Mouse (Mus musculus) right cerebral cortex, postnatal 10 days (tissue): ENCODE results near the gene Zfp617.
"Not testable (repeated sequence)": the region's sequence is repeated elsewhere in the genome, so short reads cannot be mapped to it uniquely, and the experiment has no call there.

Source experiments
- DNase-seq, 2 experiments: peaks; one replicate each; pipeline ENCODE4 v3.0.0; 2021; ENCODE audit warnings: low spot score in 2 of 2

The Zfp617 gene

DNA sequence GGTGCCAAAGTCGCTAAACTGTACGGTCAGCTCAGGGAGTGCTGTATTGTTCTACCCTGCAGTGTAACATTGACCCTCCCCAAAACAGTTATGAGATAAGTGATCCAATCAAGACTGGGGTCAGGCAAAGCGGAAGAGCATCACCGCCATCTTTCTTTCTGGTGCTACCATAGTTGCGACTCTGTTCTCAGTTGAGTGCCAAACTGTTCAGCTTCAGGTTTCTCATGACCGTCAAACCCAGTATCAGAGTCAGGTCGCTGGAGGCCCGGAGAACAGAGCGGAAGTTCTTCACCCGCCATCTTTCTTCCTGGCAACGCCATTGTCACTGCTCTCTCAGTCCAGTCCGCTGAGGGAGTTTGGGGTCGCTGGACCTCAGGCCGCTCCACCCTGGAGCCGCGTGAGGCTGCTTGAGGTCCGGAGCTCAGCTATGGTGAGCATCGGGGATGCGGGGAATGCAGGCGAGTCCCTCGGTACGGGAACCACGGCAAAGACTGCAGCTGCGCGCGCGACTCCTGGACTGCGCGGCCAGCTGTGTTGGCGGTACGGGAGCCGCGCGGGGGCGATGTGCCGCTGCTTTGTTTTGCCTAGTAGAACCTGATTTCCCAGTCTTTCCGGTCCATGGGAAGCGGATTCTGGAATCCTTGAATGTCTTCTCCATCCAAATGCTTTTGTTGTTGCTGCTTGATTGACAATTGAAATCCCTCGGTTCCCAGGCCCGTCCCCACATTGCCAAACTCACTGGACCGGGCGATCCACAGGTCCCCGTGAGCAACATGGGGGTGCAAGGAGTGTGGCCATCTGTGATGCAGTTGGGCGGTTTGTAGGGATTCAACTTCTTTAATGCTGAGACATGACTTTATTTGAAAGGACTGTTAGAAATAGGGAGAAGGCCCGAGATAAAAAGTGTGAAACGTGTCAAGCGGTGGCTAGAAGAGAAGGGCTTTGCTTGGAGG is at the start of gene Zfp617, which contains the start of gene Zfp882:
TSS of gene Zfp617 (plus strand) at position 327 of the 953 bp plus-strand sequence.
TSS of gene Zfp882 (plus strand) at position 300 of the 953 bp plus-strand sequence.
- DNase-seq, result peak; percentile 92 to 95

GRCm38 (mm10) chr8:71861551-71861950 is 46.9 kb upstream of the Zfp617 start:
- not testable (repeated sequence) for DNase-seq

GRCm38 (mm10) chr8:71862038-71862437 is 46.4 kb upstream of the Zfp617 start:
- DNase-seq, result not testable (repeated sequence)

GRCm38 (mm10) chr8:71881618-71882274 is 26.7 kb upstream of the Zfp617 start, which contains the start of gene Zfp709:
Zfp709 (plus strand) TSS chr8:71882019.
- DNase-seq, result peak; percentile 72 to 81

- DNase-seq, result not testable (repeated sequence)
Observed at GRCm38 (mm10) chr8:71900666-71901065, 7.8 kb upstream of the Zfp617 start.

GRCm38 (mm10) chr8:71903084-71903483 is 5.4 kb upstream of the Zfp617 start:
- not testable (repeated sequence) for DNase-seq

GRCm38 (mm10) chr8:71906809-71907208 is 1.6 kb upstream of the Zfp617 start:
- no peak for DNase-seq

GRCm38 (mm10) chr8:71907798-71908257 is 607 bp upstream of the Zfp617 start:
- DNase-seq, result no peak

GRCm38 (mm10) chr8:71912286-71912685 is 3.9 kb downstream of the Zfp617 start:
- DNase-seq, result no peak

DNA sequence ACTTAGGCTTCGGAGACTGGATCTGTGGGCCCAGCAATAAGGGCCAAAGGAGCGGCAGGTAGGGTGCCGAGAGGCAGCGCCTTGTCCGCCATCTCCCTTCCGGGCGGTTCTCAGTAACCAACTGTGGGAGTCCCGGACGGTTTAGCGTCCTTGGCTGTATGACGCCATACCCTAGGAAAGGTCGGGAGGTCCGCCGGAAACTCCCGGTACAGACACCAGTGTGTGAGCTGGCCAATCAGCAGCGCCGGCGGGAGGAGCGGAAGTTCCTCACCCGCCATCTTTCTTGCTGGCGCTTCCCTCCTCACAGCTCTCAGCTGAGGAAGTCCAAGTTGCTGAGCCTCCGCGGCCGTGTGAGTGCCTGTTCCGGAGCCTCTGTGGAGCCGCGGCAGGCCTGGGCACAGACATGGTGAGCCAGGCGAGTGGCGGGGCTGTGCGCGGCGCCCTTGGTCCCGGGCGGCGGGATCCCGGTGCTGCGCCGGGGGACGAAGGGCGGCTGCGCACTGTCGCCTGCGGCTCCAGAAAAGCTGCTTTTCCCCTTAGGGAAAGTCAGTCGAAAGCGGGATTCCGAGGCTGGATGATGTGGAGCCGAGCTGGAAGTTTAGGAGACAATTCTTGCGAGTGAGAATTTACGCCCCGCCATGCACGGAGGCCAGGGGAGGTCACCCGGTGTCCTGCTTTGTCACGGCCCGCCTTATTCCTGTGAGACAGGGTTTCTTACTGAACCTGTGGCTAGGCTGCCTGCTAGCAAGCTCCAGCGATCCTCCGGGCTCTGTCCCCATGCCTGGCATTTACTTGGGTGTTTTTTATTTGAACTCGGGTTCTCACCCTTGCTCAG is 14.3 kb downstream of the Zfp617 start:
- peak; percentile 97 to 98 for DNase-seq

DNA sequence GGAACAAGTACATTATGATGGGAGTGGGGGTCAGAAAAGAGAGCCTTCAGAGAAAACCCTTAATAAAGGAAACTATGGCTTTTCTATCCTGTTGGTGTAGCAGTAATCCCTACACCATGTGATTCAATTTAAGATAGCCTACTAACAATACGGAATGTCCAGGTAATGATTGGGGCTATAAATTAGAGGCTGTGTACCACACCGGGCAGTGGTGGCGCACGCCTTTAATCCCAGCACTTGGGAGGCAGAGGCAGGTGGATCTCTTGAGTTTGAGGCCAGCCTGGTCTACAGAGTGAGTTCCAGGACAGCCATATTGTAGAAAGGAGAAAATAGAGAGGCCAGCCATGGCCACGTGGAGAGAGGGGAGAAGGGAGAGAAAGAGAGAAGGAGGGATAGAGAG is 17.4 kb downstream of the Zfp617 start:
- DNase-seq, result no peak

DNA sequence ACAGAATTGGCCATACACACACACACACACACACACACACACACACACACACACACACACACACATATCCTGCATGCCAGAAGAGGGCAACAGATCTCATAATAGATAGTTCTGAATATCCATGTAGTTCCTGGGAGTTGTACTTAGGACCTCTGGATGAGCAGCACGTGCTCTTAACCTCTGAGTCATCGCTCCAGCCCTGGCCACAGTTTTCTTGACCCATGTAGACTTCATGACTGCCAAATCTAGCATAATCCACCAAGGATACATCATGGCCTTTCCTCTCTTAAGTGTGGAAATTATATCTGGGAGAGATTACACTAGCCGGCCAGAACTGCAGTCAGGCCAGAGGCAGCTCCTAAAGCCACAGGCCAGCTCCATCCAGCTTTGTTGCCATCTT is 18.1 kb downstream of the Zfp617 start:
- DNase-seq, result no peak

- no peak for DNase-seq
Observed at GRCm38 (mm10) chr8:71927779-71928178, 19.3 kb downstream of the Zfp617 start.

GRCm38 (mm10) chr8:71938037-71938436 is 29.6 kb downstream of the Zfp617 start:
- DNase-seq, result not testable (repeated sequence)

- no peak for DNase-seq
Observed at GRCm38 (mm10) chr8:71940293-71941208, 32.1 kb downstream of the Zfp617 start.

- DNase-seq, result no peak
Observed at GRCm38 (mm10) chr8:71941776-71942175, 33.3 kb downstream of the Zfp617 start.

- DNase-seq, result no peak
Observed at GRCm38 (mm10) chr8:71948624-71949023, 40.2 kb downstream of the Zfp617 start.

- DNase-seq, result peak; percentile 99 to 100
Observed at GRCm38 (mm10) chr8:71950482-71951221, 42.2 kb downstream of the Zfp617 start, which contains the start of gene Zfp961. Zfp961 (plus strand) TSS chr8:71951038.

DNA sequence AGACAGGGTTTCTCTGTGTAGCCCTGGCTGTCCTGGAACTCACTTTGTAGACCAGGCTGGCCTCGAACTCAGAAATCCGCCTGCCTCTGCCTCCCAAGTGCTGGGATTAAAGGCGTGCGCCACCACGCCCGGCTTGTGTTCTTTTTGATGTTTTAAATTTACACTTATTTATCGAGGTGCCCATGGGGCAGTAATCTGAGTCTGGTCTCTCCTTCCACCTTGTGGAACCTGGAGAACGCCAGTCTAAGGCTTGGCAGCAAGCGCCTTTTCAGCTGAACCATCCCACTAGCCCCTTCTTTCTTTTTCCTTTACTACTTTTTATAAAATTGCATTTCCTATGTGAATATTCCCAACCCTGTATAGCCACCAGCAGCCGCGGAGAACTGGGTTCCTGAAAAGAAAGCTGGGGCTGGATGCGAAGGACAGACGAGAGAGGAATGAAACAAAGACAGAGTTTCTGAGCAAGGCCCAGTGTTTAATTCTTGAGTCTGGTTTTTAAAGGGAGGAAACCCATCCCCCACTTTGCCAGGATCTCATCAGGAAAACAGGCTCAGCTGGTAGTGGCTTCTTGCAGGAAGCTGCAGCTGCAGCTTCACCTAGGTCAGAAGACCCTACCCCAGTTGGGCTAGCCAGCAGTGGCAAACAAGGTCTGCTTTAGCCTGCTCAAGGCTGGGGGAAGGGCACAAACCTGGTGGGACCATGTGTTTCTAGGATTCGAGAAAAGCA is 43.2 kb downstream of the Zfp617 start:
- peak; percentile 19 to 25 for DNase-seq
